Mouse (Mus musculus) frontal cortex, postnatal 25 days (tissue): ENCODE data around the gene Rbm15.
"Not testable (repeated sequence)": the region's sequence is repeated elsewhere in the genome, so short reads cannot be mapped to it uniquely, and the experiment has no call there.

Experiments
- DNase-seq, 2 experiments: peaks; one replicate each; pipeline ENCODE4 v3.0.0; 2022; ENCODE audit warnings: low spot score in 2 of 2

Rbm15 gene

DNA sequence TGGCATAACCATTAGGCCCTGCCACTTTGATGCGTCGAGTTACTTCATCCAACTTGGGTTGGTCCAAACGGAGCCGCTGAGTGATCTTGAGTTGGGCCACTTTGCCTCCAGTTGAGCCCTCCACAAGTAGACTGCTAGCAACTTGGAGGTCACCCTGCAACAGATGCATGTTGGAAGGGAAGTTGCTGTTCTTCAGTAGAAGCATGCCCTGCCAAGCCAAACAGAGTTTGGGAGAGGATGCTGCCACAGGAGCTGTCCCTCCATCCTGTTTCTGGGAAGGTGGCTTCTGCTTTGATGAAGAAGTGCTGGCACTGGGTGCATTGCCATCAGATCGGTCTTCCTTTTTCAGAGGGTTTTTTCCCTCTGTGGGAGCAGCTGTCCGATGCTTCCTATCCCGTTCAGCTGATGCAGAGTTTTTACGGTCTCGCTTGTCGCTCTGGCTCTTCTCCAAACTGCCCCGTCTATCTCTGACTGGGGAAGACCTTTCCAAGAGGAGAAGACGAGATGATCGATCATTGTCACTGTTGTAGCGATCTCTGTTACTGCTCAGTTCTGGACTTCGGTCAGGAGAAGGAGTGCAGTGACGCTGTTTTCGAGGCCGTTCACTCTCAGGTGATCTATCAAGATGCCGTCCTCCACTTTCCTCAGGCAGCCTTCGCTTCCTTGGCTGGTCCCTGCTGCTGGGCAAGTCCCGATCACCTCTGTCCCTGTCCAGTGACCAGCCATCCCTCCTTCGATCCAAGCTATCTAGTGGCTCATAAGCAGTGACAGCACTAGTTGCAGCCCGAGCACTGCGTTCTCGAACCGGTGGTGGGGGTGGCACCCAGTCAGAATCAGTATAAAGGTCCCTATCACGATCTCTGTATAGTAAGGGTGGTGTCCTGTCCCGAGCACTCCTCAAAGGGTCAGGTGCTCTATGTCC, 2.7 kb downstream of the Rbm15 start:
- DNase-seq: no peak

DNA sequence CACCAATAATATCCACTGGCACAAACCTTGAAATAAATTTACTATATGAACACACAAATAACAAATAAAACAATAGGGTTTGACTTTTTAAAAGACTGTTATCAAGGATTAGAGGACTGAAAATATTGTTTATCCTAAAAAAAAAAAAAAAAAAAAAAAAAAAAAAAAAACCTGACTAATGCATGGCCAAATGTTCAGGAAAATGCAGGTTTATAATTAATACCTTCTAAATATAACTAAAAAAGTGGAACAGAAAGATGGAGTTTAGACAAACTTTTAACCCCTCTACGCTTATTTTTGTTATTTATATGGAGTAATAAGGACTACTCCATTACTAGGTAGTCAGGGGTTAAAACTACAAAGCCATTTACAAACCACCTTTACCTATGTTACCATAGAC, 7.0 kb downstream of the Rbm15 start:
- no peak for DNase-seq

DNA sequence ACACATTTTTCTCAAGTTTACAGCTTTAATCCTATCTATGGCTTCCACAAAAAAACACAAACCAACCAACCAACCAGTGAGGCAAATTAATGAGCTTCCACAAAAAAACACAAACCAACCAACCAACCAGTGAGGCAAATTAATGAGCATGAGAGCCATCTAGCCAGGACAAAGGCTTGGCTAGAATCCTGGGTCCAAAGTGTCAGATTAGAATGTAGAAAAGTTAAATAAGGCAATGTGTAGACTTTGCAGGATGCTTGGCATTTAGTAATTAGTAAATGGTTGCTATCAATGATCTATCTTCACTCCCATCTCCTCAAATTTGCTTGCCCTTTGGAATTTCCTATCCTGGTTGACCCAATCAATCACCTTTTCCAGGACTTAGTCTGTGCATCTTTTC, 11.7 kb downstream of the Rbm15 start:
- no peak for DNase-seq

DNA sequence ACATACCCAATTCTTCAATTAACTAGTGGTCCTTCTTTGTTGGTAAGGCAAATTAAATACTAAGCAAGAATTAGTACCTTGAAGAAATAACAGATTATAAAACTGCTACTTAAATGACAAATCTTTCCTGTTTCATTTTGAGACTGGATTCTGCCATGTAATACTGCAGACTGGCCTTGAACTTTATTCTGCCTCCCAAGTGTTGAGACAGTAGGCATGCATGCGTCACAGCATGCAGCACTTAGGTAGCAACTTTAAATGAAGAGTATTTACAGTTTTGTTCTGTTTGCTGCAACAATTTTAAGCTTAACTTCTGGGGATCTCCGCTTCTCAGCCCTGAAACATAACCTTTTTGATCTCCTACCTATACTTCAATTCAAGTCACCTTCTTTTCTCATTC, 12.3 kb downstream of the Rbm15 start:
- DNase-seq: no peak

DNA sequence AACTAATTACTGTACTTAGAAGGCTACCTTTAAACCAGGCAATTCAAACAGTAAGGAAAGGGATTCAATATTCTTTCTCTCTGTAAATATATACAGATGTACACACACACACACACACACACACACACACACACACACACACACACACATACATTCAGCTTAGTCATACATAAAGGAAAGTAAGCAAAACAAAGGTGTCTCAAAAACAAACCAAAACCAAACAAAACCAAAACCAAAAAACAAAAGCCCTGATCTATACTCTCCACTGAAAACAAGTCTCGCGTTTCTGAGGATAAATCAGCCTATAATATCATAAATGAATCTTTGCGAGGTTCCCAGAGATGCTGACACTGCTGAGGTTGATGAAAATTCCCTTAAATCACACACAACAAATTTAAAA, 16.1 kb downstream of the Rbm15 start:
- no peak for DNase-seq

DNA sequence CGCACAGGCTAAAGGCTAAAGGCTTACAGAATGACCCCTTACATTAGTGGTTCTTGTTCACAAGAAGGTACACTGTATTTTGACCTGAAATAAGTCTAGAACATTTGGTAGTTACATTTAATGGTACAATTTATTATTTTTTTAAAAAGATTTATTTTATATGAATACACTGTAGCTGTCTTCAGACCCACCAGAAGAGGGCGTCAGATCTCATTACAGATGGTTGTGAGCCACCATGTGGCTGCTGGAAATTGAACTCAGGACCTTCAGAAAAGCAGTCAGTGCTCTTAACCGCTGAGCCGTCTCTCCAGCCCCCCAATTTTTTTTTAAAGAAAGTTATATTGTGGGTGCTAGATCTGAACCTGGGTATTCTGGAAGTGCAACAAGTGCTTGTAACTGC, 36.6 kb downstream of the Rbm15 start:
- DNase-seq: not testable (repeated sequence)

DNA sequence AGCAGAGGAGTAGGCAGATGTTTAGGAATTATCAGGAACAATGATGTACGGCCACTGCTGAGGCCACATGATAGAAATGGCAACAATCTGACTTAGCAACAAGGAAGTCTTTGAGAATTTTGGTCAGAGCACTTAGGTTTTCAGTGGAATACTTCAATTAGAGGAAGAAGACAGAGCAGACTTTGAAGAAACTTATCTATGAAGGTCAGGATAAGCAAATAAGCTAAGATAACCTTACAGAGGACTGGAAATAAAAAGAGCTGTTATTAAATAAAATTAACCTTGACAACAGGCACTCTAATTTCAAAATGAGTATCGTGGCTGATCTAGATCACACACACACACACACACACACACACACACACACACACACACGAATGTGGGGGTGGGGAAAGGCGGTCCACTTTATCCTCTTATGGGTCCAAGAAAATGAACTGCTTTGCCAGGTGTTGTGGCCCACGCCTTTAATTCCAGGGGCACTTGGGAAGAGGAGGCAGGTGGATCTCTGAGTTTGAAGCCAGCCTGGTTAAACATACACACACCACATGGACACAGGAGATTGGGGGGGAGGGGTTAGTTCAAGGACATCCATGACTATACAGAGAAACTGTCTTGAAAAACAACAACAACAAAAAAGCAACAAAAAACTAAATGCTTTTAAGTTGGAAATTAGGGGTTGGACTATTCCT, 37.7 kb downstream of the Rbm15 start:
- no peak for DNase-seq

DNA sequence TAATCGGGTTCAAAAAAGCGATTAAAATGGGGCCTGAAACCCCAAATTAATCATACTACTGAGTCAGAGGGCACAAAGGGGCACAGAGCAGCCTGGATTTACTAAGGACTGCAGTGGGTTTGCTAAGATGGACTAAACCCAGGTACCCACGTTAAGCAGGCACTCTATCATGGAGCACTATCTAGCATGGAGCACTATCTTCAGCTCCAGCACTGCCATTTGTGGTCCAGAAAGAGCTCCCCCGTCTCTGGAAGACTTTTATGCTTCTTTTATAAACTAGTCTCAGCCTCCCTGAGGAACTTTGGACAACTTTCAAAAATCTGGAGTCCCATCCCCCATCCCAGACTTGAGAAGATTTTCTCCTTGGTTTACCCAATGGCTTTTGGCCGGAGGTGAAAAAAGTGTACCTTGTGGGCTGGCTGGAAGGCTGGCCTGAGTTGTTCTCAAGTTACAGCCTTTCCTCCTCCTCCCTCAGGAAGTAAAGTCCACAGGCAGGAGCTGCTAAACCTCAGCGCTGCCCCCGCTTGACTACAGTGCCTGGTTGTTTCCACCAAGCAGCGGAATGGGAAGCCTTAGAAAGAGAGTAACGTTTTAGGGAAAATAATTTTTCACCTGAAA, 42.6 kb downstream of the Rbm15 start, which contains the start of gene Slc16a4:
Slc16a4 (plus strand) TSS at position 467 of the 618 bp plus-strand sequence.
- no peak for DNase-seq

DNA sequence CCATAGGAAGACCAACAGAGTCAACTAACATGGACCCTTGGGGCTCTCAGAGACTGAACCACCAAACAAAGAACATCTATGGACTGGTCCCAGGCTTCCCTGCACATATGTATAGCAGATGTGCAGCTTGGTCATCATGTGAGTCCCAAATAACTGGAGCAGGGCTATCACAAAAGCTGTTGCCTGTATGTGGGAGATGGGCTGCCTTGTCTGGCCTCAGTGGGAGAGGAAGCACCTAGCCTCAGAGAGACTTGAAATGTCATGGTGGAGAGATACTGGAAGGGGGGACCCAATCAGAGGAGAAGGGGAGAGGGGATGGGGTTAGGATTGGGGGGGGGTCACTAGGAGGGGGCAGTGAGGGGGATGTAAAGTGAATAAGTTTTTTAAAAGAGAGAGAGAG, 46.1 kb downstream of the Rbm15 start:
- DNase-seq: no peak

DNA sequence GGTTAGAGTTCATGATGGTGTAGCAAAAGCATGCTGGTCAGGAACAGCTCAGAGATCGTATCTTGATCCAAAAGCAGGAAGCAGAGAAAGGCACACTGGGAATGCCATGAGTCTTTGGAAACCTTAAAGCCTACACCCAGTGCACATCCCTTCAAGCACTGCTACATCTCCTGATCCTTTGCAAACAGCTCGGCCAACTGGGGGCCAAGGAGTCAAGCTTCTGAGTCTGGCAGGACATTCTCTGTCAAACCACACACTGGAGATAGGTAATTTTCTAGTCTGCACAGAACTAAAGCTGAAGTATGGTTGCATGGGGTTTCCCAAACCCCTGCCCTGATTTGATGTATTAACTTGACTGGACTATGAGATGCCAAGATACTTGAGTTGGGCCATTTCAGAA, 47.4 kb downstream of the Rbm15 start:
- DNase-seq: no peak

DNA sequence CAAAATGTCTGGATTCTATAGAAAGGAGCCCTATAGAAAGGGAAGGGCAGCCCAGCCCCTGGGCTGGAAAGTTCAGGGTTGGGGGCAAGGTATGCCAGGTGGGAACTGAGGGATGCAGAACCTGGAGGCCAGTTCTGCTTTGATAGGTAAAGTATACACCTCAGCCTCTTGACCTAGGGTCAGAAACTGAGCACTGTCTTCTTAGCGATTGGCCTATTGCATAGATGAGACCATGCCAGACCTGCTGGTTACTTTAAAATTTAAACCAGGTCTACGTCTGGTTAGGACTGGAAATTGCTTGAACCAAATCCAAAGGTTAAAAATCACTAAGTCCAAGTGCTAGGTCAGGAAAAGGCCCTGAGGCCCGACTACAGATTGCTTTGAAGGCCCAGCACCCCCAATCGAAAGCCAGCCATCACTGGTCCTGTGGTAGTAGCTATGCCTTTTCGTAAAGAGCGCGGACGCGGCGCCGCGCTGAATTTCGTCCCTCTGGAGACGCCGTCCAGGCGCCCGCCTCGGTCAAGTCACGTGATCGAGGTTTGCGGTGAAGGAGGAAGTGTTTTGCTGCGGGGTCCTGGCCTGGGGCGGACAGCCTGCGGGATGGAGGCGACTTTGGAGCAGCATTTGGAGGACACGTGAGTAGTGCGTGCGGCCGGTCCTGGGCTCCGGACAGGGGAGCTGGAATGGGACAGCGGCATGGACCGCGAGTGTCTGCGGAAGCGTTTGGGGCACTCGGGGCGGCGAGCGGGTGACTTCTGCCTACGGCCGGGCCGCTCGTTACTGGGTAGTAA, 54.8 kb downstream of the Rbm15 start, which contains the start of gene Lamtor5:
Lamtor5 (plus strand) TSS at position 380 of the 791 bp plus-strand sequence.
- DNase-seq: peak; percentile 87 to 90

DNA sequence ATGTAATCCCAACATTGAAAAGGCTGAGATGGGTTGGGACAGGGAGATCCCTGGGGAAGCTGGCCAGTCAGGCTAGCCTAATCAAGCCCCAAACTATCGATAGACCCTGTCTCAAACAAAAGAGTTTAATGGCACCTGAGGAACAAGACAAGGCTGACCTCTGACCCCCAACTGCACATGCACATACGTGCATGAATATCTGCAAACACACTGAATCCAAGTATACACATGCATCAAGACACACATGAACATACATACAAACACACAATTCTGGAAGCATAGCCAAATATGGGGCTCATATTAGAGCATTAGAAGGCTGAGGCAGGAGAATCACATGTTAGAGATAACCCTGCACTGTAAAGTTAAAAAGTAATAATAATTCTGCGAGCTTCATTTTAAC, 56.8 kb downstream of the Rbm15 start:
- DNase-seq: no peak

DNA sequence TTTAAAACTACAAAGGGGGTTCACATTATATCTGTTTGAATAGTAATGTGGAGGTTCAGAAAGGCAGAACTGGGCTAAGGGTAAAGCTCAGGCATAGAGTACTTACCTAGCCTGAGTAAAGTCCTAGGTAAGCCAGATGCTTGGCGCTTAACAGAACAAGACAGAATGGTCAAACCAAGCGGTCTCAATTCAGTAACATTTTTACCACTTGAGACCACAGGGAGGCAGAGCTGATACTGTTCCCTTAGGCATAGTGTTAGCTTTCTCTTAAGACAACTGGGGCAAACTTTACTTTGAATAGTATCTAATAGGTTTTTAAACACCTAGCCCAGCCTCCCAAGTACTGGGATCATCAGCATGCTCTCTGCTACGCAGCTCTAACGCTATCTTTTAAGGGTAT, 57.5 kb downstream of the Rbm15 start:
- DNase-seq: no peak
